Mouse (Mus musculus): ENCODE results near the gene Sdr42e1.

- no peak for TF ChIP-seq CTCF (IDR thresholded peaks at IDR 0.05; ENCODE audit: control insufficient read depth, insufficient read depth, low read length)
- no peak for TF ChIP-seq POLR2A (IDR thresholded peaks at IDR 0.05; ENCODE audit: borderline replicate concordance, control insufficient read depth, low read depth, low read length)
Observed at GRCm38 (mm10) chr8:117646440-117646839, 27.0 kb downstream of the Sdr42e1 start.
